Mouse (Mus musculus) CH12.LX (cell line): ENCODE results near the gene Gpr141. TPM values are rescaled to one million over a fixed set of nuclear protein-coding genes. Genes with fewer than 3 reads are reported as not detected.
A peak's percentile ranks its signal among the peaks of the same experiment; 100 is the strongest.

Source experiments
- DNase-seq: peaks from one replicate; pipeline ENCODE4 v3.0.0-alpha.2; 2013; ENCODE audit errors: extremely low read depth
- H3K27ac ChIP-seq: 2 replicates; pipeline ENCODE4 v1.5.1; 2012; ENCODE audit warnings: low read depth, mild to moderate bottlenecking, control low read depth, moderate library complexity; ENCODE audit not compliant: insufficient read depth
- H3K27me3 ChIP-seq: replicated peaks from 2 replicates; pipeline ENCODE3; 2012; ENCODE audit warnings: inconsistent platforms
- H3K36me3 ChIP-seq, 2 experiments: replicated peaks in 1 of 2; 2 replicates each; pipeline versions ENCODE3 to v1.6.1; 2012; ENCODE audit warnings: inconsistent platforms in 1 of 2, low read length in 1 of 2, mild to moderate bottlenecking in 1 of 2, mixed read lengths in 1 of 2, moderate library complexity in 1 of 2; ENCODE audit not compliant: control insufficient read depth in 1 of 2, insufficient read depth in 1 of 2
- H3K4me1 ChIP-seq, 2 experiments: 2 replicates each; pipeline ENCODE4 v1.6.1; 2012; ENCODE audit warnings: inconsistent platforms in 1 of 2, moderate library complexity in 1 of 2; ENCODE audit not compliant: insufficient read depth in 2 of 2, control insufficient read depth in 1 of 2
- H3K4me2 ChIP-seq: 2 replicates; pipeline ENCODE4 v1.6.1; 2012; ENCODE audit warnings: low read depth, mild to moderate bottlenecking, control low read depth; ENCODE audit not compliant: poor library complexity, insufficient read depth, severe bottlenecking
- H3K4me3 ChIP-seq, 3 experiments: fragments of 150-350 bp in 1 of 3; sonication (generic) in 1 of 3; replicated peaks in 1 of 3; 2 replicates each; pipeline versions ENCODE3 to v1.5.1; 2011 to 2012; ENCODE audit warnings: low read depth in 2 of 3, low read length in 2 of 3, mild to moderate bottlenecking in 2 of 3, moderate library complexity in 2 of 3, control low read depth in 1 of 3, improper control_type of control experiment in 1 of 3, inconsistent platforms in 1 of 3, mixed read lengths in 1 of 3; ENCODE audit not compliant: poor library complexity in 1 of 3
- H3K79me2 ChIP-seq: replicated peaks from 2 replicates; pipeline ENCODE4 v1.6.1; 2012; ENCODE audit warnings: mild to moderate bottlenecking, moderate library complexity; ENCODE audit not compliant: control insufficient read depth, poor library complexity, insufficient read depth, severe bottlenecking; ENCODE audit errors: extremely low read depth
- H3K9ac ChIP-seq: 2 replicates; pipeline ENCODE4 v1.6.1; 2012; ENCODE audit warnings: low read depth, mild to moderate bottlenecking, control low read depth, moderate library complexity; ENCODE audit not compliant: insufficient read depth
- H3K9me3 ChIP-seq: replicated peaks from 2 replicates; pipeline ENCODE3; 2012; ENCODE audit warnings: low read length, inconsistent platforms, mixed read lengths
- BHLHE40 ChIP-seq: IDR thresholded peaks from 2 replicates; pipeline ENCODE4 v1.6.1; 2011; ENCODE audit warnings: mild to moderate bottlenecking, low read depth, low read length, improper control_type of control experiment
- CHD1 ChIP-seq: IDR thresholded peaks from 2 replicates; pipeline ENCODE4 v1.6.1; 2012; ENCODE audit warnings: low read depth, low read length, improper control_type of control experiment, inconsistent platforms
- CHD2 ChIP-seq: IDR thresholded peaks from 2 replicates; pipeline ENCODE4 v1.6.1; 2011; ENCODE audit warnings: low read length, improper control_type of control experiment
- CTCF ChIP-seq, 2 experiments: IDR thresholded peaks in 1 of 2; conservative IDR thresholded peaks in 1 of 2; 2 replicates each; pipeline ENCODE4 v1.5.1; 2011 to 2012; ENCODE audit warnings: low read depth in 2 of 2, low read length in 2 of 2, improper control_type of control experiment in 1 of 2, inconsistent platforms in 1 of 2, mild to moderate bottlenecking in 1 of 2, moderate library complexity in 1 of 2
- ETS1 ChIP-seq: conservative IDR thresholded peaks from 2 replicates; pipeline ENCODE4 v1.6.1; 2012; ENCODE audit warnings: low read depth, mild to moderate bottlenecking, inconsistent platforms, low read length, improper control_type of control experiment, moderate library complexity
- GABPA ChIP-seq: IDR thresholded peaks from 2 replicates; pipeline ENCODE4 v1.6.1; 2012; ENCODE audit warnings: low read depth, low read length, improper control_type of control experiment, inconsistent platforms; ENCODE audit not compliant: insufficient replicate concordance
- HCFC1 ChIP-seq: IDR thresholded peaks from 2 replicates; pipeline ENCODE4 v1.6.1; 2012; ENCODE audit warnings: low read depth, mild to moderate bottlenecking, inconsistent platforms, low read length, improper control_type of control experiment
- IRF4 ChIP-seq: IDR thresholded peaks from 2 replicates; pipeline ENCODE4 v1.6.1; 2014; ENCODE audit warnings: low read depth, mild to moderate bottlenecking, inconsistent platforms, low read length, improper control_type of control experiment
- JUN ChIP-seq: IDR thresholded peaks from 2 replicates; pipeline ENCODE4 v1.6.1; 2011; ENCODE audit warnings: low read depth, mild to moderate bottlenecking, low read length, improper control_type of control experiment, moderate library complexity; ENCODE audit not compliant: insufficient read depth
- MAX ChIP-seq: IDR thresholded peaks from 2 replicates; pipeline ENCODE4 v1.6.1; 2011; ENCODE audit warnings: low read length, improper control_type of control experiment
- MAZ ChIP-seq: IDR thresholded peaks from 2 replicates; pipeline ENCODE4 v1.6.1; 2012; ENCODE audit warnings: low read depth, mild to moderate bottlenecking, inconsistent platforms, low read length, improper control_type of control experiment, moderate library complexity
- MEF2A ChIP-seq: IDR thresholded peaks from 2 replicates; pipeline ENCODE4 v1.6.1; 2014; ENCODE audit warnings: low read depth, mild to moderate bottlenecking, inconsistent platforms, low read length, improper control_type of control experiment, borderline replicate concordance
- MXI1 ChIP-seq: IDR thresholded peaks from 2 replicates; pipeline ENCODE4 v1.6.1; 2011; ENCODE audit warnings: mild to moderate bottlenecking, low read depth, low read length, improper control_type of control experiment
- MYC ChIP-seq: IDR thresholded peaks from 2 replicates; pipeline ENCODE4 v1.6.1; 2011; ENCODE audit warnings: low read depth, mild to moderate bottlenecking, improper control_type of control experiment, low read length
- PAX5 ChIP-seq: IDR thresholded peaks from 2 replicates; pipeline ENCODE4 v1.6.1; 2012; ENCODE audit warnings: low read length, inconsistent platforms, mixed read lengths
- POLR2A ChIP-seq: IDR thresholded peaks from 2 replicates; pipeline ENCODE4 v1.6.1; 2011; ENCODE audit warnings: low read depth, mild to moderate bottlenecking, improper control_type of control experiment, low read length
- SMC3 ChIP-seq: IDR thresholded peaks from 2 replicates; pipeline ENCODE4 v1.6.1; 2011; ENCODE audit warnings: low read depth, low read length, improper control_type of control experiment
- TCF12 ChIP-seq: IDR thresholded peaks from 2 replicates; pipeline ENCODE4 v1.6.1; 2014; ENCODE audit warnings: low read depth, mild to moderate bottlenecking, inconsistent platforms, low read length, improper control_type of control experiment
- UBTF ChIP-seq: IDR thresholded peaks from 2 replicates; pipeline ENCODE4 v1.6.1; 2012; ENCODE audit warnings: low read depth, mild to moderate bottlenecking, inconsistent platforms, low read length, improper control_type of control experiment, moderate library complexity
- ZC3H11A ChIP-seq: IDR thresholded peaks from 2 replicates; pipeline ENCODE4 v1.6.1; 2012; ENCODE audit warnings: low read depth, mild to moderate bottlenecking, inconsistent platforms, low read length, improper control_type of control experiment
- ZMIZ1 ChIP-seq: IDR thresholded peaks from 2 replicates; pipeline ENCODE4 v1.6.1; 2012; ENCODE audit warnings: low read depth, mild to moderate bottlenecking, inconsistent platforms, low read length, improper control_type of control experiment
- ZNF384 ChIP-seq: IDR thresholded peaks from 2 replicates; pipeline ENCODE4 v1.6.1; 2012; ENCODE audit warnings: low read depth, low read length, improper control_type of control experiment, inconsistent platforms
- dilution Hi-C: fragments of 300-500 bp; cut with MboI; formaldehyde crosslinking; loops from 2 replicates; pipeline ENCODE4 v1.14.3; 2020; ENCODE audit warnings: low sequenced_read_pairs; ENCODE audit not compliant: extremely low pct_unique_long_range_greater_than_20kb, extremely low pct_ligation_motif_present
- in situ Hi-C: fragments of 300-500 bp; cut with MboI; formaldehyde crosslinking; loops from 3 replicates; pipeline ENCODE4 v1.14.3; 2019; ENCODE audit warnings: low sequenced_read_pairs, low pct_ligation_motif_present, low pct_unique_long_range_greater_than_20kb, mixed read lengths
- polyA plus RNA-seq: library from polyadenylated mRNA; unstranded; fragments of >175 nt; gene quantifications from 2 replicates; pipeline ENCODE4 v1.2.1, GENCODE M21; 2012; ENCODE audit warnings: low read depth; ENCODE audit not compliant: insufficient read length
- total RNA-seq, 2 experiments: library from RNA; depleted of rRNA; stranded (reverse); fragments of 300-350 nt in 1 of 2; fragments of >200 nt in 1 of 2; gene quantifications; 2 replicates each; pipeline ENCODE4 v1.2.3; 2012 to 2014

Gene Gpr141
- total and polyA plus RNA-seq, 3 experiments = 0.17 to 1.6 (median 0.60) TPM

DNA sequence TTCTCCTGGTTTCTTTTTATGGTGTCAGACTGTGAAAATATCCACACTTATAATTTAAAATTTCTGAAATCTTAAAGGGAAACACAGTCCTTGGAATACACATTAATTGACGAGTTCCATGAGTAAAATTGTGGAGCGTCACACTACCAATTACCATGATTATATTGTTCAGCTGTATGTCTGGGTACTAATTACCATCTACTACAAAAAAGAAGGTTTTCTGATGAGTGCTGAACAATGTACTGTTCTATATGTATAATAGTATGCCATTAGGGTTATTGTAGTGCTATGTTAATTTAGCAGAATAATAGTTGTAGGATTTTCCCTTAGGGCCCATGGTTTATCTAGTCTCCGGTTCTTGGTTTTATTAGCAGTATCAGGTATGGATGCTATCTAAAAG lies 29.1 kb downstream of the Gpr141 start:
- Histone ChIP-seq H3K27me3 (no peaks in the 10 kb centered on the region), H3K9ac (no peak overlapping the region), H3K4me3 (no peak overlapping the region), H3K9me3 (no peaks in the 10 kb centered on the region), H3K79me2 (no peaks in the 10 kb centered on the region), H3K27ac (no peak overlapping the region), H3K4me2 (no peak overlapping the region), H3K36me3 (no peaks in the 10 kb centered on the region), H3K4me1 (peaks cover 2 to 10% of the 10 kb centered on the region in 2 experiments; a peak in 2 of 4 replicates)
- dilution Hi-C loops = no loop called here
- in situ Hi-C loops = no loop called here
- DNase-seq = no peak
- TF ChIP-seq MXI1 (no peak), TCF12 (no peak), ZNF384 (no peak), MEF2A (no peak), CTCF (conservative IDR thresholded peaks at IDR 0.05 in 1 of 2, IDR thresholded peaks at IDR 0.05 in 1 of 2; ENCODE audit: low read depth in 2 of 2, low read length in 2 of 2) (no peak), MAX (no peak), UBTF (no peak), ZC3H11A (no peak), MYC (no peak), ETS1 (no peak), CHD1 (no peak), PAX5 (no peak), JUN (no peak), CHD2 (no peak), ZMIZ1 (no peak), SMC3 (no peak), HCFC1 (no peak), IRF4 (no peak), MAZ (no peak)

DNA sequence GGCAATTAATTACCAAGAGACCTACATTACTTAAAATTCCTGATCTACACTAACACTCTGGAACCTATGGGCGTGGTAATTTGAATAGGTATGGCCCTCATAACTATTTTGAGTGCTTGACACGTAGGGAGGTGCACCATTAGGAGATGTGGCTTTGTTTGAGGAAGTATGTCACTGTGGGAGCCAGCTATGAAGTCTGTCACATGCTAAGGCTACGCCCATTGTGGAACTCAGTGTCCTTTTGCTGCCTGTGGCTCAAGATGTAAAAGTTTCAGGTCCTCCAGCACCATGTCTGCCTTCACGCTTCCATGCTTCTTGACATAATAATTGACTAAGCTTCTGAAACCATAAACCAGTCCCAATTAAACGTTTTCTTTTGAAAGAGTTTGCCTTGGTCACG lies 29.6 kb downstream of the Gpr141 start:
- dilution Hi-C loops = no loop called here

More for the DNA sequence above, 29.6 kb downstream of the Gpr141 start:
- DNase-seq = peak; percentile 52
- no peaks in the 10 kb centered on the region for H3K9me3 ChIP-seq
- H3K4me2 ChIP-seq = no peak overlapping the region
- H3K9ac ChIP-seq = no peak overlapping the region
- in situ Hi-C loops = no loop called here
- no peaks in the 10 kb centered on the region for H3K36me3 ChIP-seq
- no peak overlapping the region for H3K27ac ChIP-seq
- no peaks in the 10 kb centered on the region for H3K27me3 ChIP-seq
- H3K79me2 ChIP-seq = no peaks in the 10 kb centered on the region
- no peak for TF ChIP-seq SMC3
- TF ChIP-seq ETS1 = 0 out of 2 replicates have a peak, but pooled peaks have one; percentile 14
- 0 out of 2 replicates have a peak, but pooled peaks have one; percentile 27 for TF ChIP-seq MYC
- TF ChIP-seq ZNF384 = no peak
- TF ChIP-seq GABPA = no peak
- no peak for TF ChIP-seq POLR2A
- TF ChIP-seq BHLHE40 = peak; percentile 55
- 0 out of 2 replicates have a peak, but pooled peaks have one; percentile 43 for TF ChIP-seq MAX
- H3K4me3 ChIP-seq = no peak overlapping the region
- H3K4me1 ChIP-seq = peaks cover 2 to 10% of the 10 kb centered on the region in 2 experiments; a peak in 2 of 4 replicates
